Mouse (Mus musculus) 3T3-L1 (cell line): ENCODE results near the gene Phc3.
A peak's percentile ranks its signal among the peaks of the same experiment; 100 is the strongest.

Source experiments
- DNase-seq: peaks from one replicate; pipeline ENCODE4 v3.0.0-alpha.2; 2015; ENCODE audit warnings: low read depth, low spot score

The Phc3 gene

DNA sequence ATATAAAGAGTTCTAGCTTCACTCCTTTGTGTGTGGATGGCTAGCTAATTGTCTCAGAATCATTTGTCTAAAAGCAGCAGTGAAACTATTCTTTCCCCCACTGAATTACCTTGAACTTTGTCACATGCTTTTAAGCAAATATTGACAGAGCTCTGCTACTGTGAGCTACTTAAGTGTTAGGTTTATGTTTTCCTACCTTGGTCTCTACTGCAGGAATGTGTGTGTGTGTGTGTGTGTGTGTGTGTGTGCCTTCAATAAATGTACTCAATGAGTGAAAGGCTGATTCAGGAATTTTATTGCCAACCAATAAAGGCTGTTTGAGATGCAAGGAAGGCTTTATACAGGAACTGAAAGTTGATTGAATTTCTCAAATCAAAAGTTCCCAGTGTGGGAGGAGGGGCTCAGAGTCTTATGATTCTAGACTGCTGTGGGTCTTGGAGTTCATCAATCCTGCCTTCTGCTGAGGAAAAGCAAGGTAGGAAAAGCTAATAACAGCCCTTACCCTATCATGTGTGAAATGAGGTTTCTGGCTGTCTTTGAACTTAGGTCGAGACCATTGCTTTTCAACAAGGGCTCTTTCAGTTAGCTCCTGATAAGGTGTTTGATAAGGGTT lies 7.9 kb upstream of the Phc3 start:
- no peak for DNase-seq

DNA sequence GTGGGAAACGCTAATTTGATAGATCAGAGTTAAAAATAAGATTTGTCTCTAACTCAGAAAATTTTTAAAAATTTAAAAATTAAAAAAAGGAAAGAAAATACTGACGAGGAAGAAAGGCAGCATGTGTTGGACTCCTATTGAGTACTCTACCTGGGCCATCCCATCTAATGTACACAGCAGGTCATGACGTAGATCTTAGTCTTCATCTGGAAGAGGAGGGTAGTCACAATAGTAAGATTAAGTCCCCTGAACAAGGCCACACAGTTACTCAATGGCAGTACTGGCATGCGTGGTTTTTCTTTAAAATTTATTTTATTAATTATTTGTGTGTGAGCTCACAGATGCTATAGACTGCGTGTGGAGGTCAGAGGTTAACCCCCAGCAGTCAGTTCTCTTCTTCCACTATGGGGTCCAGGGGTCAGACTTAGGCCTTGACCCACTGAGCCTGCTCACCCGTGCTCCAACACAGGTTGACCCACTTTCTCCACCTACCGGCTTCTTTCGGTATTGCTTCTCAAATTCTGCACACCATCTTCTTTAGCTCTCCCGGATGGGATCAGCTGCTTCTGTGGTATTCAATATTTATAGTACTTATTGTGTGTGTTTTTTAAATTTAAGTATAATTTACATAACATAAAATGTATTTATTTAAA lies 6.0 kb upstream of the Phc3 start:
- DNase-seq = peak; percentile 84

DNA sequence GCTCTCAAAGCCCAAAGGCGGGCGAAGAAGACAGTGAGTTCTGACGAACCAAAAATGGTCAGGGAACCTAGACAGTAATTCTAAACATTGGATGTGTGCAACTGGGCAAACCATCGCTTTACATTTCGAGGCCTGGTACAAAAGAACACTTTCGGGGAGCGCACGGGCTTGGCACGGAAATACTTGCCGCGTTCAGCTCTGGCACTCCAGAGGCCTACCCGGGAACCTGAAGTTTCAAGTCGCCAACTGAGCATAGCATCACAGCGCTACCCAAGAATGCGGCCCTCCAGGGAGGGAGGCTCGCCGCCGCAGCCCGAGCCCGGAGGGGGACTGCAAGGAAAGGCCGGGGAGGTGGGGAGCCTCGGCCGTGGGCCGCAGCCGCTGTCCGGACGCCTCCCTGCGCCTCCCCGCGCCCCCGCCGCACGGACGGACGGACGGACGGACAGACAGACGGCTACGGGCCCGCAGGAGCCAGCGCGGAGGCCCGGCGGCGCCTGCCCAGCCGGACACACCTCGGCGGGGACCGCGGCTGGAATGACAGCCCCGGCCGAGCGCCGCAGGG lies 603 bp downstream of the Phc3 start:
- DNase-seq = peak; percentile 65

DNA sequence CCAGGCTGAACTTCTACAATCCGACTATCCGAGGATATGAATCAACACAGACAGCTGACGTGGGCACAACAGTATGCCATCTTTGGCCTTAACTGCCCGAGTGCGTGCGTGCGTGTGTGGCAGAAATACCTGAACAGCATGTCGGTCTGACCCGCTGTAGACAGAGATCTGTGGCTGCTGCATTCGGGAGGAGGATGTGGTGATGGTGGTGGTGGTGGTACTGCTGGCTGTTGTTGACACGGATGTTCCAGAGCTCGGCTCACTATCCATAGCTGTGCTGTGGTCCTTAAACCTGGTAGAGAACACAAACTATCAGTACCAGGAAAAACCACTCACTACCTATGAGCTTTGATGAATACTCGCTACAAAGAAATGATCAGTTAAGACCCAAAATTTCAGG lies 3.6 kb downstream of the Phc3 start:
- no peak for DNase-seq

DNA sequence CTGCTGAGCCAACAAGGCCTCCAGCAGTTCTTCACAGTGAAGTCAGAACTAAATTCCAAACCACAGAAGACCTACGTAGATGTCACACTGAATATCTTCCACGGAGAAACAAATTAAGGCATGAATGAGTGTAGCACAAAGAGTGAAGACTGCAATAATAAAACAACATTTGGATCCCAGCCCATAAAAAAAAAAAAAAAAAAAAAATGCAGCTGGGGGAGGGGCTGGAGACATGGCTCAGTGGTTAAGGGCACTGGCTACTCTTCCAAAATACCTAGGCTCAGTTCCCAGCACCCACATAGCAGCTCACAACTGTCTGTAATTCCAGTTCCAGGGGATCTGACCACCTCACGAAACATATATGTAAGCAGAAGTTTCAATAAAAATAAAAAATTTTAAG lies 5.0 kb downstream of the Phc3 start:
- DNase-seq = no peak

DNA sequence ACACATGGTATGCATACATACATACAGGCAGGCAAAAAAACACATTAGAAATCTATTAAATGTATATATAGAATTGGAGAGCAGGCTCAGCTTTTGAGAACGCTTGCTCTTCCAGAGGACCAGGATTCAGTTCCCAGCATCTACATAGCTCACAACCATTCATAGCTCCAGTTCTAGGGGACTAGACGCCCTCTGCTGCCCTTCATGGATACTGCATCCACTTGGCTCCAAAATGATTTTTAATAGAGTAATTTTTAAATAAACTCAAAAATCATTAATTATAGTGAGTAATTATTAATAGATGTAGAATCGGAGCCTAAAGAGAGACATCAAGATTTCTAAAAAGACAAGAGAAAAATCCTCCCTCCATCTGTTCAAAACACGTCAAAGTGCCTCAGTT lies 6.1 kb downstream of the Phc3 start:
- no peak for DNase-seq

DNA sequence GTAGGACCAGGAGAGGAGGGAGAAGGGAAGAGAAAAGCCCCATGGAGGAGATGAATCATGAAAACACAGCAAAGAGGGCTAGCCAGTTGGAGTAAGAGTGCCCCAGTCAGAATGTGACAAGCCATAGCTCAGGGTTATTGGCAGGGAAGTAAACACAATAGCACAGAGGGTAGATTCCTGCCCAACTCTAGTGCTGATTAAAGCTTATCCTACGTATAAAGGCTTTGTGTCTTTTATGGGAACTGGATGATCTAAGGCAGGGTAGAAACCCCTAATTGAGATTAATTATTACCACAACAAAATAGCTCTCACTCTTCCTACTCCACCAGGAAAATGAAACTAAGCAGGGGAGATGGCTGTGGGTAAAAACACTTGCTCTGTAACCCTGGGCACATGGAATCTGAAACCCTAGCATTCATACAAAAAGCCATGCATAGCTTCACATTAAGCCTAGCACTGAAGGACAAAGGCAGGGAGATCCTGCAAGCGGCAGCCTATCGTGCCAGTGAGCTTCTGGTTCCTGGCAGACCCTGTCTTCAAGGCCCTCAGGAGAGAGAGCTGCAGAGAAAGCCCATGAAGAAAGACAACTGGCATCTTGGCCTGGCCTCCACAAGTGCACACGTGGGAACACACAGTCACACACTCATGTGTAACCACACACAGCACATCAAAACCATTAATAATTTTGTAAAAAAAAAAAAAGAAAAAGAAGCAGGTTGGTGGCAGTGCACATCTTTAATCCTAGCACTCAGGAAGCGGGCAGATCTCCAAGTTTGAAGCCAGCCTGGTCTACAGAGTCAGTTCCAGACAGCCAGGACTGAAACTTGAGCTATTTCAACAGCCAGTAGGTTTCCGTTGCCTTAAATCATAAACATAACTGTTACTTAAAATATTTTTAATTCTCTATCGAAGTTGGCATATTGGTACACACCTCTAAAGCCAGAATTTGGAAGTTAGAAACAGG lies 9.1 kb downstream of the Phc3 start:
- DNase-seq = peak; percentile 35

DNA sequence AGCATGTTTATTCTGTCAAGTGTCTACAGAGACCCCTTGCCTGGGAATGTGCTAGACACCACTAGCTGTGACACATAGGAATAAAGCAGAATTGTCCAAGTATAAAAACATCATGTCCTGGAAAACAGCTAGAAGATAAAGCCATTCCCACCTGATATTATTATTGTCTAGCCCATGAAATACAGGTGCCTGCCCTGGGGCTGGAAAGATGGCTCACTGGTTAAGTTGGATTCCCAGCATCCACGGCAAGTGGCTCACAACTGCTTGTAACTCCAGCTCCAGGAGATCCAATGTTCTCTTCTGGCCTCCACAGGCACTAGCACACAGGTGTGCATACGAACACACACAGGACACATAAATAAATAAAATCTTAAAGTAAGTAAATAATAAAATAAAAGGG lies 10.5 kb downstream of the Phc3 start:
- no peak for DNase-seq

DNA sequence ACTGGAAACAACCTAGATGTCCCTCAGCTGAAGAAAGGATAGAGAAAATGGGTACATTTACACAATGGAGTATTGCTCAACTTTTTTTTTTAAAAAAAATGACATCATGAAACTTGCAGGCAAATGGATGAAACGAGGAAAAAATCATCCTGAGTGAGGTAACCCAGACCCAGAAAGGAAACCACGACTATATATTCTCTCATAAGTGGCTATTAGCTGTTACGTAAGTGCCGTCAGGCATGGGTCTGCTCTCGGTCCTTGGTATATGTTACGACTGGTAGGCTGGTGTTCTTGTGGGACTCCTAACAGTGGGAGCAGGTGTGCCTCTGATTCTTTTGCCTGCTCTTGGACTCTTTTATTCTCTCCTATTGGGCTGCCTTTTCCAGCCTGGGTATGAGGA lies 12.9 kb downstream of the Phc3 start:
- no peak for DNase-seq

DNA sequence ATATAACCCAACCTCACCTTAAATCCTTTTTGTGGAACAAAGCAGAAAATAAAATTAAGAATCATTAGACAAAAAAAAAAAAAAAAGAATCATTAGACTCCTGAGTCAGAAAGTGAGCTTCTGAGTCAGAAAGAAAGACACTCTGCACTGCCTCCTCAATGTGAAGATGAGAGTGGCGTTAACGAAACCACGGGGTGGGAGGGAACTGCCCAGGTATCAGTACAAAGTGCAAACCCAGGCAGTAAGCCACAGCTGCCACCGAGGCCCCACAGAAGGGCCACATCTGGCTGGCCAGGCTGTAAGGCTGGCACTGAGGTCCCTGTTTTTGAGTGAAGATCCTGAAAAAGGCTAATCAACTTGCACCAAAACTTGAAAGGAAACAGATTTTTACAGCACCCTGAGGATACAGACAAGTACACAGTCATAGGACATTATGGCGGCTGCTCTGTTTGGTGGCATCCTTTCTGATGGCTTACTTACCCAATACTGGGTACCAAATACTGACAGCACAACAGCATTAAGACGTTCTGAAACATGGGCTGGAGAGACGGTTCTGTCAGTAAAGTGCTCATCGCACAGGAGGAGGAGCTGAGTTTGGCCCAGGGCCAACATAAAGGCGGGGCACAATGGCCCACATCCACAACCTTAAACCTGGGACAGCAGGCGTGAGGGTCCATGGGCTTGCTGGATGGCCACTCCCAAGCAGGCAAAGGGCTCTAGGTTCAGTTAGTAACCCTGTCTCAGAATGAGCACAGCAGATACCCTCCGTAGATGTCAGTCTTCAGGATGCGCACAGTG lies 16.7 kb downstream of the Phc3 start:
- no peak for DNase-seq

DNA sequence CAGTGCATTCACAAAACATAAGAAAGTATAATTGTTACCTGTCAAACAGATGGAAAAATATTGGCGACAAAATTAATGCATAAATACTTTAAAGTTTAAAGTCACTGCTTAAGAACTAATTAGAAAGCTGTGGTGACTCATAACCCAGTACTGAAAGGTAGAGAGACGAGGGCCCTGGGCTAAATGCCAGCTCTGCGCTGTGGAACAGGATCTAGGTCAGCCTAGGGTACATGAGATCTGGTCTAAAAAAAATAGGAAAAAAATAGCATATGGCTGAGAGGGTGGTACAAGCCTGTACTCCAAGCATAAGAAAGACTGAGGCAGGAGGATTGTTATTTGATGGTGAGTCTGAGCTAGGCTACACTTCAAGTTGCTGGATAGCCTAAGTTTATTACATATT lies 17.6 kb downstream of the Phc3 start:
- DNase-seq = peak; percentile 27

DNA sequence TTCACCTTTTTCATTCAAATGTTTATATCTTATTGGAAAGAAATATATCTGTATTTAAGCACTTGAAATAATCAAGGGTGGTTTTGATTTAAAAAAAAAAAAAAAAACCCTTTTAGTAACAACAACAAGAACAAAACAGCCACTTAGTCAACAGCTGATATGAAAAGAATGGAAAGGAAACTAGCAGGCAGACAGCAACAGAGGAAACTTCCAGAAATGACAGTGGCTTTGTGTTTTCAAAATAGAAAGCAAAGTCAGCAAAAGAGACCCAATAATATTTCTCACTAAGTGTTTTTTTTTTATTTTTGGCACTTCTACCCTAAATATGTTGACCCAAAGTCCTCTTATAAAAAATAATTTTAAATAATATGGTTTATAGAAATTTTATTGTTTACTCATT lies 34.8 kb downstream of the Phc3 start:
- DNase-seq = no peak

DNA sequence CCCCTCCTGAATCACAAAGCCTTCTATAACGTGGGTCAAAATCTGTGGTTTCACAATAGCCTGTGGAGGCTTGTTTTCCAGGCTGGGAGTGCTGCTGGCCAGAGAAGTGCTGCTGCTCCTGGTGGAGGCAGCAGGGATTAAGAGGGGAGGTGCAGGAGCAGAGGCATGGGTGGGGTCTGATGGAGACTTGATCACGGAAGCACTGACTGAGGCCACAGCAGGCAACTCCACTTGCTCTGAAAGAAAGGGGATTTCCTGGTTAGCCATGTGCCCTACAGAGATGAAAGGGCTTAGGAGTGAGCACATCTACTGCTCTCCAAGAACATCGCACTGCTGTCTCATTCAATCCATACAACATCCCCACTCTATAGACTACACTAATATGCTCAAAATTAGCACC lies 39.4 kb downstream of the Phc3 start:
- DNase-seq = peak; percentile 9

DNA sequence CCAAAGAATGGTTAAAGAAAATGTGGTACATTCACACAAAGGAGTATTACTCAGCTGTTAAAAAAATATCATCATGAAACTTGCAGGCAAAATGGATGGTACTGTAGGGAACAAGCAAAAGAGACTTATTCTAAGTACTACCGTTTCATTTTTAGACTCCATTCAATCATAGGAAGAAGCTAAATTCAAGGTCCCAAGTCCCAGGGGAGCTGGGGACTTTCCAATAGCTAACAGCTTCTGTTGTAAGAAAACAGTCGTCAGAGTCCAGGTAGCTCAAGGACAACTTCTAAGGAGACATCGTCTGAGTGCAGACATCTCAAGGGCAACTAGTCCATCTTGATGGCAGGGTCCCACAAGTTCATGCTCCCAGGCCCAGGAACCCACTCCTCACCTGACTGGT lies 41.6 kb downstream of the Phc3 start:
- DNase-seq = no peak

DNA sequence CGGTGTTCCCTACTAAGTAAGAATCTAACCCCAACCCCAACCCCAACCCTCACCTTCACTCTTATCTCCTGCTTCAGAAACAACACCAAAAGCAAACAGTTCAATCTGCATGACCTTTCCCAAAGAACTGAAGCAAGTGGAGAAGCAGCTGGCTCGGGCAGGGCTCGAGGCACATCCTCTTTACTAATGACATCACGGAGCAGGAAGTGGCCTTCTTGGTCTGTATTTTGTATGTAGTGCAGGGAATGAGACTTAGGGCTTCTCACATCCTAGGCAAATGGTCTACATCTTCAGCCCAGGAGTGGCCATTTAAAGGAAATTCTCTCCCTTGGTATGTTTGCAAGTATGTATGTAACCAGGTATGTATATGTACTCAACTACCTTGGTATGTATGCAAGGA lies 52.1 kb downstream of the Phc3 start:
- no peak for DNase-seq

DNA sequence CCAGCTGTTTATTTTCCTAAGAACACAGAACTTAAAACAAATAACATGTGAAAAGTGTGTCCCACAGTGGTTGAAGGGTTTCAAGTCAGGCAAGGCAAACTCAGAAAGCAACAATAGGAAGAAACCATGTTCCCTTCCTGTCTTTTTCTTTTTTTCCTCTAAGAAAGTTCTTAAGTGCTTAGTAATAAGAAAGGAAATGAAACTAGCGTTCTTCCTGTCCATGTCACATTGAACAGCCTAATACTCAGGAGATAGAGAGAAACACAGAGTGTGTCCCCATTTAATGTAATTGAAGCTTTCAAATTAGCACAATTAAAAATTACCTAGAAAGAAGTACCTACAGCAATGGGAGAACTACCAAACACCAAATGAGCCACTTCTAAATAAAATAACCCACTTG lies 64.6 kb downstream of the Phc3 start:
- no peak for DNase-seq

DNA sequence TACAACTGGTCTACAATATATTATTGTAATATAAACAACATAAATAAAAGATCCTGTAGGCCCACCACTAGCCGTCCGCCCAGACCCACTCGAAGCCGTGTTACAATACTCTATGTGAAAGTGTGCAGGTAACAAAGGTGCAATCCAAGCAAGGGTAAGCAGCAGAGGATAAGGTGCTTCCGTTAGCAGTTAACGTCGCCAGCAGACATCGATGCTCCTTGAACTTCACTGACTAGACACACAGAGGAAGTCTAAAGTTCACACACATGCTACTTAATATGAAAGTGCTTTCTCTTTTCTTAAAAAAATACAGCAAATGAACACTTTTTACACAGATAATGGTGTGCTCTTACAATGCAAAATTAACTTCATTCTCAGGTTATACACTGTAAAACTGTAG lies 69.8 kb downstream of the Phc3 start:
- no peak for DNase-seq

DNA sequence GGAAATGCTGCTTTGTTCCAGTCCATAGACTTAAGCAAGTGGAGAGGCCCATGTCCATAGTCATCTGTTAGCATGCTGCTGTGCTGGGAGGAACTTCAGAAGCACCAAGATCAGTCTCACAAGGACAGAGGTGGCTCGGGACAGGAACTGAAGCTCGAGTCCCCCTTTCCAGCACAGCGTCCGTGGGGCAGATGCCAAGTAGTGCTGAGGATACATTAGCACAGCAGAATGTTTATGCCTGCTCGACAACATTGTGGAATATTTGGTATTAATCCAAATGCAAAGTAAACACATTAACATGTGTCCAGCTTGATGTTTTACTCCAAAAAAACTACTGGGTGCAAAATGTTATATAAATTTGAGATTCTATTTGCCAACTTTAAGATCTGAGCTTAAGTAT lies 72.5 kb downstream of the Phc3 start:
- no peak for DNase-seq

DNA sequence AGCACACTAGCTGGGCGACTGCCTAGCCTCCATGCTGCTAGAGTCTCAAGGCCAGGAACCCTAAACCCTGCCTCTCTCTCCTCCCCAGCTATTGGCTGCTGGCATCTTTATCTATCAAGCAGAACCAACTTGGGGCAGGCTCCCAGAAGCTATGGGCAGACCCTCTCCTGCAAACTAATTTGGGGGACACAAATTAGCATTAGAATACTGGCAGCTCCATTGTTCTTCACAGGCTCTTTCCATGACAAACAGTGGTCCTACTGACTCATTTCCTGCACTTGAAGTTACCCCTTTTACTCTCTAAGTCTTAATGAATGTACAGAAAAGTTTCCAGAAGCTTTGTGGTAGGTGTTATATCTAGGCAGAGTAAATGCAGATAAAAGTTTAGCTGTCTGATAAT lies 80.2 kb downstream of the Phc3 start:
- no peak for DNase-seq

DNA sequence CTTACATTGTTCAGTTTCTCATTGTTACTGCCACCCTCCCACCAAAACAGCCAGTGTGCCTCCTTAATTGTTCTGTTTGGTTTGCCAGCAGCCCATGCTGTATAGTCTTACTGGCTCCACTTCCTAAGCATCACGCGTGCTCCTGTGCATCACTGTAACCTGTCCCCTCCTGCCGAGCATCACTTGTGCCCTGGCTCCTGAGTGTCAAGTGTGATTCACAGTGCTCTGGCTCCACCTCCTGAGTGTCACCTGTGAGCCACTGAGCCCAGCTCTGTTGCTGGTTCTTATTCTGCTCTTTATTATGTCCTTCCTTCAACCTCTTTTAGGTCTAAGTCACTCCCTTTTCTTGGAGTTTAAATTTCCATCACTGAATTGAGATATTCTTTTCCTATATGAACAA lies 81.8 kb downstream of the Phc3 start:
- no peak for DNase-seq

DNA sequence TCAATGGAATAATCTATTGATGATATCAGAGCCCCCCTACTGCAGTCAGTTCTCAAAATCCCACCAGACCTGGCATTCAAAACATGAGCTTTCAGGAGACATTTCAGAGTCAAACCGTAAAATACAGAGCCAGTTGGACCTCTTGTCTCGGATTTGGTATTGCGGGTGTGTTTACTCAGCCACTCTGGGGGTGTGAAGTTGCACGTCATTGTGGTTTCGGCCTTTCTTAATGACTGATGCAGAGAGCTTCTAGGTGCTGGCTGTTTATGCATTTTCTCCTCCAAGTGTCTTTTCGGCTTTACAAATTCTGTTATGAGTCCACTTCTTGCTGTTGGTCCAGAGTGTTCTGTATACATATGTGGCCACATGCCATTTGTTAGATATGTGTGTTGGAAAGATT lies 92.5 kb downstream of the Phc3 start:
- no peak for DNase-seq

DNA sequence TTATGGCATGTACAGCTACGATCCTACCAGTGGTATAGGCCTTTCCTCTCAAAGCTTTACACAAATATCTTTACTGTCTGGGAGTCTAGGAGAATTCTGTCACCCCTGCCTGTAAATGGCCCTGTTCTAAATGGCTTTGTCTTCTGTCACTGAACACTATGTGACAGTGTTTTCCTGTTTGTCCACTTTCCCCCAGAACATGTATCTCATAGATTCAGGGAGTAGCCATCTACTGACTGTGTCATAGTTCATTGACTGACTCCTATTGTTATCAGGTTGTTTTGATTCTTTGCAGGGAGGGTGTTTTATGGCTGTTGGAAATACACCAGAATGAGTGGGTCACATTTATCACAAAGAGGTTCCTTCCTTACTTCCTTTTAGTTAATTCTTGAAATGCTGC lies 99.2 kb downstream of the Phc3 start:
- DNase-seq = no peak
